Comparison of ENCODE assay signal across 17 mouse cellular contexts in genomic region chr16:39025989-39026736, GRCm38 (mm10).
A peak's percentile ranks its signal among the peaks of the same experiment; 100 is the strongest.
DNase-seq lines count a peak whose midpoint lies in the region; ATAC-seq lines count a peak whose summit lies in the region.
"Had no signal": no experiment of that assay in that cellular context is flagged by ENCODE, and none has a peak within 500 bp of the region (broad histone marks: within the 10 kb centered on the region; RNA-seq: fewer than 3 reads in every experiment).

No protein-coding gene starts in this region.

- no peaks in the 10 kb centered on the region for H3K9me3 ChIP-seq in hindbrain, embryonic 11.5 days (ENCODE audit: control insufficient read depth, low read length)
- H3K9me3 ChIP-seq in hindbrain, embryonic 14.5 days (ENCODE audit: control insufficient read depth, low read length): no peaks in the 10 kb centered on the region
- no peaks in the 10 kb centered on the region for H3K9me3 ChIP-seq in neural tube, embryonic 11.5 days (ENCODE audit: control insufficient read depth, low read length)
- no peaks in the 10 kb centered on the region for H3K9me3 ChIP-seq in neural tube, embryonic 15.5 days (replicated peaks)
- no peaks in the 10 kb centered on the region for H3K9me3 ChIP-seq in forebrain, embryonic 15.5 days
- H3K9me3 ChIP-seq: limb, embryonic 13.5 days; liver, embryonic 15.5 days; midbrain, embryonic 10.5 days; neural tube, embryonic 12.5 days had no signal

- DNase-seq in hindbrain, embryonic 11.5 days (ENCODE audit: low spot score): peak; percentile 35
- no peak for DNase-seq in hindbrain, embryonic 14.5 days (ENCODE audit: low spot score)
- peak; percentile 24 for DNase-seq in neural tube, embryonic 11.5 days (ENCODE audit: low spot score)
- DNase-seq in telencephalon, adult 2 months (ENCODE audit: low read depth, low spot score): peak; percentile 39
- DNase-seq in MN1 (ENCODE audit: low spot score): no peak
- no peak for DNase-seq in ovary, adult 18-20 months (ENCODE audit: low spot score)
- DNase-seq: cerebellum, adult 11-12 months; kidney, adult 18-20 months; kidney, postnatal 36 days; right cerebral cortex, postnatal 14 days had no signal

- H3K4me2 ChIP-seq in hindbrain, embryonic 11.5 days (replicated peaks; ENCODE audit: low read depth, low read length): no peak overlapping the region
- H3K4me2 ChIP-seq in hindbrain, embryonic 14.5 days (replicated peaks): no peak overlapping the region
- H3K4me2 ChIP-seq in neural tube, embryonic 11.5 days (ENCODE audit: low read depth): no peak overlapping the region
- H3K4me2 ChIP-seq in neural tube, embryonic 15.5 days: no peak overlapping the region
- H3K4me2 ChIP-seq in forebrain, embryonic 15.5 days (replicated peaks): no peak overlapping the region
- H3K4me2 ChIP-seq: limb, embryonic 13.5 days; liver, embryonic 15.5 days; neural tube, embryonic 12.5 days had no signal

- H3K27ac ChIP-seq in hindbrain, embryonic 11.5 days (ENCODE audit: low read depth, low read length): no peak overlapping the region
- no peak overlapping the region for H3K27ac ChIP-seq in hindbrain, embryonic 14.5 days
- H3K27ac ChIP-seq in neural tube, embryonic 11.5 days (ENCODE audit: low read depth, low read length): no peak overlapping the region
- no peak overlapping the region for H3K27ac ChIP-seq in neural tube, embryonic 15.5 days (replicated peaks)
- H3K27ac ChIP-seq in forebrain, embryonic 15.5 days (replicated peaks): peak overlapping the region; percentile 56
- H3K27ac ChIP-seq: limb, embryonic 13.5 days; liver, embryonic 15.5 days; midbrain, embryonic 10.5 days; neural tube, embryonic 12.5 days had no signal

- no peaks in the 10 kb centered on the region for H3K27me3 ChIP-seq in hindbrain, embryonic 11.5 days (ENCODE audit: control insufficient read depth, insufficient read depth, low read length)
- H3K27me3 ChIP-seq in hindbrain, embryonic 14.5 days (ENCODE audit: control insufficient read depth, insufficient read depth, low read length): no peaks in the 10 kb centered on the region
- no peaks in the 10 kb centered on the region for H3K27me3 ChIP-seq in neural tube, embryonic 11.5 days (ENCODE audit: control insufficient read depth, insufficient read depth, low read length)
- no peaks in the 10 kb centered on the region for H3K27me3 ChIP-seq in neural tube, embryonic 15.5 days (replicated peaks)
- no peaks in the 10 kb centered on the region for H3K27me3 ChIP-seq in forebrain, embryonic 15.5 days
- H3K27me3 ChIP-seq: limb, embryonic 13.5 days; liver, embryonic 15.5 days; neural tube, embryonic 12.5 days; Patski had no signal

- WGBS in hindbrain, embryonic 11.5 days: 69% methylated on average over 8 of the region's 8 CpGs
- WGBS in hindbrain, embryonic 14.5 days: 55% methylated on average over 8 of the region's 8 CpGs
- WGBS in neural tube, embryonic 11.5 days: 64% methylated on average over 8 of the region's 8 CpGs
- whole genome bisulfite sequencing in neural tube, embryonic 15.5 days: 46% methylated on average over 8 of the region's 8 CpGs
- WGBS in forebrain, embryonic 15.5 days: 16% methylated on average over 8 of the region's 8 CpGs

- ATAC-seq in hindbrain, embryonic 11.5 days (ENCODE audit: low FRiP score): peak; percentile 71
- ATAC-seq in hindbrain, embryonic 14.5 days (ENCODE audit: low FRiP score): no peak; the same call in 1 of the 2 replicates
- ATAC-seq in neural tube, embryonic 11.5 days (ENCODE audit: insufficient read depth, low FRiP score, low TSS enrichment): no peak; the same call in 1 of the 2 replicates
- no peak for ATAC-seq in neural tube, embryonic 15.5 days (ENCODE audit: low FRiP score)
- peak; percentile 81 for ATAC-seq in forebrain, embryonic 15.5 days (replicated peaks)
- ATAC-seq: Patski had no signal

- no peak overlapping the region for H3K4me3 ChIP-seq in hindbrain, embryonic 11.5 days (ENCODE audit: low read depth, low read length)
- no peak overlapping the region for H3K4me3 ChIP-seq in hindbrain, embryonic 14.5 days (replicated peaks; ENCODE audit: low read length)
- no peak overlapping the region for H3K4me3 ChIP-seq in neural tube, embryonic 11.5 days (ENCODE audit: low read depth, low read length)
- H3K4me3 ChIP-seq in neural tube, embryonic 15.5 days (replicated peaks): no peak overlapping the region
- no peak overlapping the region for H3K4me3 ChIP-seq in forebrain, embryonic 15.5 days
- H3K4me3 ChIP-seq: limb, embryonic 13.5 days; liver, embryonic 15.5 days; midbrain, embryonic 10.5 days; neural tube, embryonic 12.5 days had no signal

- H3K9ac ChIP-seq in hindbrain, embryonic 11.5 days (ENCODE audit: low read depth, low read length): no peak overlapping the region
- no peak overlapping the region for H3K9ac ChIP-seq in hindbrain, embryonic 14.5 days
- no peak overlapping the region for H3K9ac ChIP-seq in neural tube, embryonic 11.5 days (ENCODE audit: low read length)
- H3K9ac ChIP-seq in neural tube, embryonic 15.5 days (replicated peaks): no peak overlapping the region
- no peak overlapping the region for H3K9ac ChIP-seq in forebrain, embryonic 15.5 days (replicated peaks)
- H3K9ac ChIP-seq: limb, embryonic 13.5 days; liver, embryonic 15.5 days; neural tube, embryonic 12.5 days had no signal

- no peaks in the 10 kb centered on the region for H3K36me3 ChIP-seq in hindbrain, embryonic 11.5 days (ENCODE audit: control insufficient read depth, insufficient read depth, low read length)
- no peaks in the 10 kb centered on the region for H3K36me3 ChIP-seq in hindbrain, embryonic 14.5 days (replicated peaks; ENCODE audit: control insufficient read depth, insufficient read depth)
- no peaks in the 10 kb centered on the region for H3K36me3 ChIP-seq in neural tube, embryonic 11.5 days (ENCODE audit: control insufficient read depth, insufficient read depth, low read length)
- H3K36me3 ChIP-seq in neural tube, embryonic 15.5 days: no peaks in the 10 kb centered on the region
- H3K36me3 ChIP-seq in forebrain, embryonic 15.5 days: no peaks in the 10 kb centered on the region
- H3K36me3 ChIP-seq: limb, embryonic 13.5 days; liver, embryonic 15.5 days; midbrain, embryonic 10.5 days had no signal

- no peaks in the 10 kb centered on the region for H3K4me1 ChIP-seq in hindbrain, embryonic 11.5 days (replicated peaks; ENCODE audit: control insufficient read depth, insufficient read depth, low read length)
- no peaks in the 10 kb centered on the region for H3K4me1 ChIP-seq in hindbrain, embryonic 14.5 days (replicated peaks; ENCODE audit: control insufficient read depth, insufficient read depth, low read length)
- no peaks in the 10 kb centered on the region for H3K4me1 ChIP-seq in neural tube, embryonic 11.5 days (ENCODE audit: control insufficient read depth, insufficient read depth, low read length)
- H3K4me1 ChIP-seq in neural tube, embryonic 15.5 days: no peaks in the 10 kb centered on the region
- peaks cover 15% of the 10 kb centered on the region for H3K4me1 ChIP-seq in forebrain, embryonic 15.5 days
- H3K4me1 ChIP-seq: limb, embryonic 13.5 days; liver, embryonic 15.5 days; midbrain, embryonic 10.5 days; neural tube, embryonic 12.5 days had no signal

Comparison
In these comparisons a context has a peak if more than half of its experiments do, and no peak if none do; other contexts are left out.
1. ATAC-seq: peak in hindbrain, embryonic 11.5 days (single experiment) and forebrain, embryonic 15.5 days (single experiment); none in hindbrain, embryonic 14.5 days (single experiment), neural tube, embryonic 11.5 days (single experiment) and neural tube, embryonic 15.5 days (single experiment).
2. DNase-seq: peak in hindbrain, embryonic 11.5 days (single experiment), neural tube, embryonic 11.5 days (single experiment) and telencephalon, adult 2 months (single experiment); none in hindbrain, embryonic 14.5 days (single experiment), MN1 (single experiment) and ovary, adult 18-20 months (single experiment).